9 mouse cellular contexts compared by ENCODE assay signal in genomic region chr10:86425690-86426530, GRCm38 (mm10).
DNase-seq lines count a peak whose midpoint lies in the region; ATAC-seq and TF ChIP-seq lines count a peak whose summit lies in the region.
"Had no signal": no experiment of that assay in that cellular context is flagged by ENCODE, and none has a peak within 500 bp of the region (broad histone marks: within the 10 kb centered on the region; RNA-seq: fewer than 3 reads in every experiment).

No protein-coding gene starts in this region.

- ATAC-seq in intestine, embryonic 16.5 days = peak; percentile 78
- ATAC-seq in limb, embryonic 14.5 days (ENCODE audit: low FRiP score, low read depth) = peak; percentile 92

- WGBS in intestine, embryonic 16.5 days = 37% methylated on average over 10 of the region's 10 CpGs
- WGBS in limb, embryonic 14.5 days = 8% methylated on average over 10 of the region's 10 CpGs

- peak; percentile 37 for DNase-seq in adipocyte (ENCODE audit: low spot score)
- peak; percentile 37 for DNase-seq in brain, embryonic 18.5 days (ENCODE audit: low read depth, low spot score)
- peak; percentile 20 for DNase-seq in gastrocnemius, postnatal 14 days
- DNase-seq in limb, embryonic 14.5 days (ENCODE audit: low spot score) = peak; percentile 96
- peak; percentile 18 for DNase-seq in yolk sac, embryonic 10.5 days (ENCODE audit: low spot score)
- no peak for DNase-seq in urinary bladder, adult 2 months (ENCODE audit: low spot score)
- DNase-seq in thymus, postnatal 4 days = no peak

- no peaks in the 10 kb centered on the region for H3K9me3 ChIP-seq in intestine, embryonic 16.5 days (ENCODE audit: control insufficient read depth, low read length)
- H3K9me3 ChIP-seq in limb, embryonic 14.5 days (ENCODE audit: control insufficient read depth, low read length) = no peaks in the 10 kb centered on the region

- H3K4me2 ChIP-seq in intestine, embryonic 16.5 days (ENCODE audit: low read depth, low read length) = no peak overlapping the region
- H3K4me2 ChIP-seq in limb, embryonic 14.5 days (replicated peaks; ENCODE audit: low read depth, low read length, severe bottlenecking) = peak overlapping the region; percentile 24

- H3K27ac ChIP-seq in intestine, embryonic 16.5 days (ENCODE audit: low read length) = peak overlapping the region; percentile 39
- H3K27ac ChIP-seq in limb, embryonic 14.5 days (replicated peaks; ENCODE audit: low read depth, low read length) = peak overlapping the region; percentile 75
- H3K27ac ChIP-seq: liver, embryonic 14.5 days had no signal

- H3K27me3 ChIP-seq in intestine, embryonic 16.5 days (replicated peaks; ENCODE audit: control insufficient read depth, insufficient read depth, low read length) = no peaks in the 10 kb centered on the region
- H3K27me3 ChIP-seq in limb, embryonic 14.5 days (ENCODE audit: control insufficient read depth, insufficient read depth, low read length) = no peaks in the 10 kb centered on the region

- H3K9ac ChIP-seq in intestine, embryonic 16.5 days (ENCODE audit: low read depth, low read length) = no peak overlapping the region
- H3K9ac ChIP-seq in limb, embryonic 14.5 days (ENCODE audit: low read depth, low read length, severe bottlenecking) = no peak overlapping the region
- H3K9ac ChIP-seq: liver, embryonic 14.5 days had no signal

- intact Hi-C loops in gastrocnemius, postnatal 14 days (cut with DNase I; ENCODE audit: low total_unique reads) = no loop called here

- TF ChIP-seq POLR2A in limb, embryonic 14.5 days (IDR thresholded peaks at IDR 0.05; ENCODE audit: borderline replicate concordance, extremely low read depth, insufficient read depth, insufficient read length) = no peak

- no peak overlapping the region for H3K4me3 ChIP-seq in intestine, embryonic 16.5 days (ENCODE audit: low read length)
- H3K4me3 ChIP-seq in limb, embryonic 14.5 days (replicated peaks; ENCODE audit: low read length) = no peak overlapping the region

- H3K4me1 ChIP-seq in intestine, embryonic 16.5 days (ENCODE audit: control insufficient read depth, insufficient read depth, low read length) = peaks cover 9% of the 10 kb centered on the region
- H3K4me1 ChIP-seq in limb, embryonic 14.5 days (ENCODE audit: control insufficient read depth, insufficient read depth, low read length) = peaks cover 46% of the 10 kb centered on the region

- H3K36me3 ChIP-seq in intestine, embryonic 16.5 days (ENCODE audit: control insufficient read depth, insufficient read depth, low read length) = no peaks in the 10 kb centered on the region
- no peaks in the 10 kb centered on the region for H3K36me3 ChIP-seq in limb, embryonic 14.5 days (ENCODE audit: control insufficient read depth, insufficient read depth, low read length)

Comparison
In these comparisons a context has a peak if more than half of its experiments do, and no peak if none do; other contexts are left out.
1. DNase-seq: peak in adipocyte (single experiment), brain, embryonic 18.5 days (single experiment), gastrocnemius, postnatal 14 days (single experiment), limb, embryonic 14.5 days (single experiment) and yolk sac, embryonic 10.5 days (single experiment); none in urinary bladder, adult 2 months (single experiment) and thymus, postnatal 4 days (single experiment).